Mouse (Mus musculus): ENCODE results near the gene Cfap100. TPM values are rescaled to one million over a fixed set of nuclear protein-coding genes. Genes with fewer than 3 reads are reported as not detected.

The Cfap100 gene
- total RNA-seq, 1 experiment, result 0.98 TPM

- Histone ChIP-seq H3K9ac (ENCODE audit: insufficient read depth, low read depth, low read length, poor library complexity, severe bottlenecking) (no peak overlapping the region), H3K36me3 (ENCODE audit: control insufficient read depth, insufficient read depth, low read length, poor library complexity, severe bottlenecking) (no peaks in the 10 kb centered on the region), H3K27ac (ENCODE audit: insufficient read depth, low read depth, low read length, poor library complexity, severe bottlenecking) (no peak overlapping the region), H3K4me1 (ENCODE audit: control insufficient read depth in 2 of 2, insufficient read depth in 2 of 2, low read length in 2 of 2, poor library complexity in 1 of 2) (peaks cover 0 to 13% of the 10 kb centered on the region in 2 experiments; a peak in 2 of 4 replicates), H3K9me3 (ENCODE audit: control insufficient read depth, insufficient read depth, low read depth, low read length) (no peaks in the 10 kb centered on the region), H3K4me3 (ENCODE audit: insufficient read depth in 1 of 2, low read depth in 1 of 2, low read length in 2 of 2, poor library complexity in 1 of 2, severe bottlenecking in 1 of 2) (0 out of 4 replicates have a peak overlapping the region, but pooled peaks of 1 of the 2 experiments have one; percentile 26)
- DNase-seq (ENCODE audit: low read depth, low spot score), result peak; percentile 93
- in situ Hi-C loops (cut with MboI; ENCODE audit: low sequenced_read_pairs in 2 of 2, unreplicated experiment in 2 of 2), result loop anchor here in 1 of 2 experiments (10.0 kb wide), 1 partner anchor 738 kb away; no protein-coding TSS in a partner anchor
- TF ChIP-seq CHD2 (IDR thresholded peaks at IDR 0.05; ENCODE audit: low read depth, low read length) (no peak), ZC3H11A (IDR thresholded peaks at IDR 0.05; ENCODE audit: borderline replicate concordance, low read depth, low read length) (peak; percentile 50; the same call in 1 of the 2 replicates)
These were observed 6.0 kb downstream of the Cfap100 start for GRCm38 (mm10) chr6:90422565-90422964.

DNA sequence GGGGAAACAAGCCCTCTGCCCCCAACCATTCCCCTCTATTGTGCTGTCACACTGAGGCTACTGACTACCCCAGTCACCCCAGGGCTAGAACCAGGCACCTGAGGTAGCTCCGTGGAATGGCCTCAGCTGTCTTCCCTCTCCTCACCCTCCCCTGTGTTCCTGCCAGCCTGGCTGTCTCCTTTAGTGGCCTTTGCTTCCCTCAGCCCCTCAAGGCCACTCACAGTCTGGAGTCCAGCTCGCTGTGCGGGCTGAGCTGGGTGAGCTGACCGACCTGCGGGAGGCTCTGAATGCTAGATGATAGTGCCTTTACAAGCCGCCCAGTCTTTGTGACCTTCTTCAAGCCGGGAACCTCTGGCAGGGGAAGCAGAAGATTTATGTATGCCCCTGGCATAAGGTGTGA lies 16.7 kb downstream of the Cfap100 start:
- TF ChIP-seq HCFC1 (IDR thresholded peaks at IDR 0.05; ENCODE audit: borderline replicate concordance, insufficient read depth, low read length) (no peak), ZNF384 (IDR thresholded peaks at IDR 0.05; ENCODE audit: low read depth, low read length) (no peak), CHD2 (IDR thresholded peaks at IDR 0.05; ENCODE audit: low read depth, low read length) (no peak), ZC3H11A (IDR thresholded peaks at IDR 0.05; ENCODE audit: borderline replicate concordance, low read depth, low read length) (no peak), MAFK (IDR thresholded peaks at IDR 0.05; ENCODE audit: insufficient read depth, low read depth, low read length) (no peak)
- Histone ChIP-seq H3K4me3 (ENCODE audit: insufficient read depth in 1 of 2, low read depth in 1 of 2, low read length in 2 of 2, poor library complexity in 1 of 2, severe bottlenecking in 1 of 2) (no peak overlapping the region), H3K36me3 (ENCODE audit: control insufficient read depth, insufficient read depth, low read length, poor library complexity, severe bottlenecking) (no peaks in the 10 kb centered on the region), H3K9me3 (ENCODE audit: control insufficient read depth, insufficient read depth, low read depth, low read length) (no peaks in the 10 kb centered on the region), H3K9ac (ENCODE audit: insufficient read depth, low read depth, low read length, poor library complexity, severe bottlenecking) (no peak overlapping the region), H3K4me1 (ENCODE audit: control insufficient read depth in 2 of 2, insufficient read depth in 2 of 2, low read length in 2 of 2, poor library complexity in 1 of 2) (no peaks in the 10 kb centered on the region; a peak in 1 of 4 replicates), H3K27ac (ENCODE audit: insufficient read depth, low read depth, low read length, poor library complexity, severe bottlenecking) (no peak overlapping the region)
- in situ Hi-C loops (cut with MboI; ENCODE audit: low sequenced_read_pairs in 2 of 2, unreplicated experiment in 2 of 2), result no loop called here
- DNase-seq (ENCODE audit: low read depth, low spot score), result no peak

DNA sequence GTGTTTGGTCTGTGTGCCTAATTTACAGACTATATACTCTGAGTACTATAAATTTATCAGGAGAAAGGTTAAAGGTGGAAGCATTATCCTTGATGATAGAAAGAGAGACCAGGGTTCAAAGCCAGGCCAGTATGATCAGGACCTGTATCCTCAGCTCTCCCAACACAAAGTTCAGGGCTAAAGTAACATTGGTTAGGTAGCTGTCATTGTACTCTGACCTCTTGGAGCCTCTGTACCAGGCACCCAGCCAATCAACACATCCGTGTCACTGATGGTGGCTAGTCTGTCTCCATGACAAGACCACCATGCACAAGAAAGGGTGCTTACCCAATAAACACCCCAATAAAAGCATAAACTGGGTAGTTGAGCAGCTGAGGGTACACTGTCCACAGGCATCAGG lies 17.6 kb downstream of the Cfap100 start:
- no peak overlapping the region for H3K9ac ChIP-seq (ENCODE audit: insufficient read depth, low read depth, low read length, poor library complexity, severe bottlenecking)
- no peak for TF ChIP-seq ZNF384 (IDR thresholded peaks at IDR 0.05; ENCODE audit: low read depth, low read length)
- in situ Hi-C loops (cut with MboI; ENCODE audit: low sequenced_read_pairs in 2 of 2, unreplicated experiment in 2 of 2), result no loop called here

DNA sequence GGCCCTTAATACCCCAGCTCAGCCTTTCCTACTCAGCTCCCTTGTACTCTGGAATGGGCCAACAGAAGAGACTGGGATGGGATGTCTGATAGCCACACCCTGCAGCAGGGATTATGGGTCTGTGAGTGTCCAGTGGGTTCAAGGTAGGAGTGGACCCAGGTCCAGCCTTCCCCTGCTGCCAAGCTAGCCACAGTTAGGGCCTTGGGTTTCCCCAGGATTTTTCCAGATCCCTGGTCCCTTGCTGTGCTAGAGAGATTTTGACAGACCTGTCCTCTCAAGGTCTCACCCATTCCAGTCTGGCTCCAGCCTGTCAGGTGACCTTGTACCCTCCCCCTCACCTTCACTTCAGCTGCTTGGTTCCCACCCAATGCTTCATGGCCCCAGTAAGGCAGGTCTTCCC lies 20.0 kb downstream of the Cfap100 start:
- in situ Hi-C loops (cut with MboI; ENCODE audit: low sequenced_read_pairs in 2 of 2, unreplicated experiment in 2 of 2), result no loop called here
- no peak for TF ChIP-seq ZNF384 (IDR thresholded peaks at IDR 0.05; ENCODE audit: low read depth, low read length)
- TF ChIP-seq MAFK (IDR thresholded peaks at IDR 0.05; ENCODE audit: insufficient read depth, low read depth, low read length), result no peak
- no peak for TF ChIP-seq CHD2 (IDR thresholded peaks at IDR 0.05; ENCODE audit: low read depth, low read length)
- TF ChIP-seq HCFC1 (IDR thresholded peaks at IDR 0.05; ENCODE audit: borderline replicate concordance, insufficient read depth, low read length), result no peak
- no peak for TF ChIP-seq ZC3H11A (IDR thresholded peaks at IDR 0.05; ENCODE audit: borderline replicate concordance, low read depth, low read length)
- no peak for DNase-seq (ENCODE audit: low read depth, low spot score)
- Histone ChIP-seq H3K27ac (ENCODE audit: insufficient read depth, low read depth, low read length, poor library complexity, severe bottlenecking) (no peak overlapping the region), H3K9me3 (ENCODE audit: control insufficient read depth, insufficient read depth, low read depth, low read length) (no peaks in the 10 kb centered on the region), H3K4me1 (ENCODE audit: control insufficient read depth in 2 of 2, insufficient read depth in 2 of 2, low read length in 2 of 2, poor library complexity in 1 of 2) (no peaks in the 10 kb centered on the region; a peak in 1 of 4 replicates), H3K9ac (ENCODE audit: insufficient read depth, low read depth, low read length, poor library complexity, severe bottlenecking) (no peak overlapping the region), H3K4me3 (ENCODE audit: insufficient read depth in 1 of 2, low read depth in 1 of 2, low read length in 2 of 2, poor library complexity in 1 of 2, severe bottlenecking in 1 of 2) (no peak overlapping the region), H3K36me3 (ENCODE audit: control insufficient read depth, insufficient read depth, low read length, poor library complexity, severe bottlenecking) (peaks cover 7% of the 10 kb centered on the region; the same call in 1 of the 2 replicates)

More for the DNA sequence above, 17.6 kb downstream of the Cfap100 start:
- no peak overlapping the region for H3K4me3 ChIP-seq (ENCODE audit: insufficient read depth in 1 of 2, low read depth in 1 of 2, low read length in 2 of 2, poor library complexity in 1 of 2, severe bottlenecking in 1 of 2)
- no peaks in the 10 kb centered on the region for H3K36me3 ChIP-seq (ENCODE audit: control insufficient read depth, insufficient read depth, low read length, poor library complexity, severe bottlenecking)
- DNase-seq (ENCODE audit: low read depth, low spot score), result no peak
- H3K4me1 ChIP-seq (ENCODE audit: control insufficient read depth in 2 of 2, insufficient read depth in 2 of 2, low read length in 2 of 2, poor library complexity in 1 of 2), result no peaks in the 10 kb centered on the region; a peak in 1 of 4 replicates
- H3K9me3 ChIP-seq (ENCODE audit: control insufficient read depth, insufficient read depth, low read depth, low read length), result no peaks in the 10 kb centered on the region
- no peak overlapping the region for H3K27ac ChIP-seq (ENCODE audit: insufficient read depth, low read depth, low read length, poor library complexity, severe bottlenecking)

- H3K9ac ChIP-seq (ENCODE audit: insufficient read depth, low read depth, low read length, poor library complexity, severe bottlenecking), result no peak overlapping the region
- no peaks in the 10 kb centered on the region for H3K4me1 ChIP-seq (ENCODE audit: control insufficient read depth in 2 of 2, insufficient read depth in 2 of 2, low read length in 2 of 2, poor library complexity in 1 of 2)
- DNase-seq (ENCODE audit: low read depth, low spot score), result no peak
- TF ChIP-seq ZC3H11A (IDR thresholded peaks at IDR 0.05; ENCODE audit: borderline replicate concordance, low read depth, low read length), result no peak
- no peaks in the 10 kb centered on the region for H3K9me3 ChIP-seq (ENCODE audit: control insufficient read depth, insufficient read depth, low read depth, low read length)
- no peak overlapping the region for H3K4me3 ChIP-seq (ENCODE audit: insufficient read depth in 1 of 2, low read depth in 1 of 2, low read length in 2 of 2, poor library complexity in 1 of 2, severe bottlenecking in 1 of 2)
- in situ Hi-C loops (cut with MboI; ENCODE audit: low sequenced_read_pairs in 2 of 2, unreplicated experiment in 2 of 2), result no loop called here
- peaks cover 8% of the 10 kb centered on the region for H3K36me3 ChIP-seq (ENCODE audit: control insufficient read depth, insufficient read depth, low read length, poor library complexity, severe bottlenecking)
- H3K27ac ChIP-seq (ENCODE audit: insufficient read depth, low read depth, low read length, poor library complexity, severe bottlenecking), result no peak overlapping the region
These were observed 31.3 kb downstream of the Cfap100 start for GRCm38 (mm10) chr6:90397291-90397690.

All from ES-E14 (cell line).